Mouse (Mus musculus) cerebellum, adult 2 months (tissue): Measurements from ENCODE around the gene Neo1. TPM values are rescaled to one million over a fixed set of nuclear protein-coding genes. Genes with fewer than 3 reads are reported as not detected.

Experiments
- DNase-seq, 2 experiments: peaks; one replicate each; pipeline ENCODE4 v3.0.0; 2021
- H3K27ac ChIP-seq: fragments of 200-500 bp; 2 replicates; pipeline ENCODE4 v1.5.1; 2012; ENCODE audit warnings: low read length, control low read depth, inconsistent platforms; ENCODE audit not compliant: insufficient read depth
- H3K27me3 ChIP-seq: fragments of 200-500 bp; 2 replicates; pipeline ENCODE4 v1.6.1; 2012; ENCODE audit warnings: inconsistent platforms, mild to moderate bottlenecking, low read length, moderate library complexity; ENCODE audit not compliant: control insufficient read depth, insufficient read depth
- H3K4me1 ChIP-seq: fragments of 200-500 bp; 2 replicates; pipeline ENCODE4 v1.6.1; 2011; ENCODE audit warnings: low read length; ENCODE audit not compliant: control insufficient read depth, insufficient read depth
- H3K4me3 ChIP-seq: fragments of 200-500 bp; replicated peaks from 2 replicates; pipeline ENCODE3; 2011; ENCODE audit warnings: mild to moderate bottlenecking, low read depth, low read length, control low read depth; ENCODE audit not compliant: insufficient read depth
- CTCF ChIP-seq: fragments of 200-500 bp; IDR thresholded peaks from 2 replicates; pipeline ENCODE4 v1.5.1; 2011; ENCODE audit warnings: low read depth, mild to moderate bottlenecking, control low read depth, low read length, moderate library complexity, borderline replicate concordance; ENCODE audit not compliant: insufficient read depth
- POLR2A ChIP-seq: fragments of 200-500 bp; IDR thresholded peaks from 2 replicates; pipeline ENCODE4 v1.6.1; 2011; ENCODE audit warnings: low read length, control low read depth, borderline replicate concordance; ENCODE audit not compliant: insufficient read depth
- WGBS: fragments of 180-500 bp; shearing (Covaris S2); methylation state at CpG from one replicate; pipeline ENCODE4 v1.1.7; 2018; 5-methylcytosine and 5-hydroxymethylcytosine counted together
- polyA plus RNA-seq: library from polyadenylated mRNA; depleted of rRNA; stranded (reverse); fragments of >200 nt; gene quantifications from 2 replicates; pipeline ENCODE4 v1.2.3, GENCODE M21; 2012; rRNA removed

Gene Neo1
- polyA plus RNA-seq, result 37.6 and 38.7 TPM in 2 replicates

GRCm38 (mm10) chr9:59036159-59036731 is at the start of gene Neo1:
TSS of gene Neo1 (minus strand) at chr9:59036441.
- TF ChIP-seq CTCF, result no peak
- TF ChIP-seq POLR2A, result no peak
- H3K4me3 ChIP-seq, result peak within 1 kb of the TSS; percentile 57
- under 1% methylated on average over 70 of the region's 86 CpGs for WGBS
- H3K27ac ChIP-seq, result peak within 1 kb of the TSS; percentile 79
- DNase-seq, result peak; percentile 95 to 97
- no peaks in the 10 kb centered on the region for H3K27me3 ChIP-seq
- no peaks in the 10 kb centered on the region; the same call in 1 of the 2 replicates for H3K4me1 ChIP-seq

GRCm38 (mm10) chr9:59075632-59076031 is 39.4 kb upstream of the Neo1 start:
- WGBS, result 80% methylated on average over 4 of the region's 4 CpGs
- Histone ChIP-seq H3K27ac (no peak overlapping the region), H3K27me3 (no peaks in the 10 kb centered on the region; the same call in 1 of the 2 replicates), H3K4me1 (no peaks in the 10 kb centered on the region; the same call in 1 of the 2 replicates), H3K4me3 (no peak overlapping the region)
- TF ChIP-seq CTCF (no peak), POLR2A (no peak)
- DNase-seq, result no peak

- Histone ChIP-seq H3K27me3 (no peaks in the 10 kb centered on the region), H3K4me1 (no peaks in the 10 kb centered on the region; the same call in 1 of the 2 replicates), H3K27ac (no peak overlapping the region), H3K4me3 (no peak overlapping the region)
- no peak for DNase-seq
- TF ChIP-seq POLR2A (no peak), CTCF (no peak)
- 79% methylated on average over 4 of the region's 4 CpGs for WGBS
Measured at GRCm38 (mm10) chr9:59073887-59074286, 37.6 kb upstream of the Neo1 start.

- Histone ChIP-seq H3K4me1 (no peaks in the 10 kb centered on the region; the same call in 1 of the 2 replicates), H3K4me3 (no peak overlapping the region), H3K27me3 (no peaks in the 10 kb centered on the region), H3K27ac (no peak overlapping the region)
- TF ChIP-seq POLR2A, result no peak
- TF ChIP-seq CTCF, result no peak
- DNase-seq, result no peak
- WGBS, result 51% methylated on average over 14 of the region's 14 CpGs
Measured at GRCm38 (mm10) chr9:59072076-59072777, 36.0 kb upstream of the Neo1 start.

- 73% methylated on average over 7 of the region's 7 CpGs for WGBS
- Histone ChIP-seq H3K27ac (no peak overlapping the region), H3K4me1 (no peaks in the 10 kb centered on the region; the same call in 1 of the 2 replicates), H3K27me3 (no peaks in the 10 kb centered on the region), H3K4me3 (no peak overlapping the region)
- no peak for TF ChIP-seq POLR2A
- no peak for TF ChIP-seq CTCF
- DNase-seq, result no peak
Measured at GRCm38 (mm10) chr9:59071220-59071977, 35.2 kb upstream of the Neo1 start.

- DNase-seq, result no peak
- no peak for TF ChIP-seq CTCF
- TF ChIP-seq POLR2A, result no peak
- WGBS, result 80% methylated on average over 4 of the region's 4 CpGs
- Histone ChIP-seq H3K27ac (no peak overlapping the region), H3K4me3 (no peak overlapping the region), H3K27me3 (no peaks in the 10 kb centered on the region), H3K4me1 (no peaks in the 10 kb centered on the region; the same call in 1 of the 2 replicates)
Measured at GRCm38 (mm10) chr9:59070216-59070615, 34.0 kb upstream of the Neo1 start.

- no peak for DNase-seq
- Histone ChIP-seq H3K4me1 (no peaks in the 10 kb centered on the region), H3K4me3 (no peak overlapping the region), H3K27ac (no peak overlapping the region), H3K27me3 (no peaks in the 10 kb centered on the region)
- TF ChIP-seq POLR2A (no peak), CTCF (no peak)
- WGBS, result 88% methylated on average over 6 of the region's 6 CpGs
Measured at GRCm38 (mm10) chr9:59065616-59066301, 29.5 kb upstream of the Neo1 start.
